Mouse (Mus musculus): Measurements from ENCODE around the gene Sec24b.

Gene Sec24b

GRCm38 (mm10) chr3:129981756-129982155 is 79.6 kb downstream of the Sec24b start:
- no peak for DNase-seq (ENCODE audit: low read depth in 2 of 2, low spot score in 2 of 2)

- no peak for DNase-seq (ENCODE audit: low read depth in 2 of 2, low spot score in 2 of 2)
Measured at GRCm38 (mm10) chr3:129979510-129979909, 81.8 kb downstream of the Sec24b start.

- no peak for DNase-seq (ENCODE audit: low read depth in 2 of 2, low spot score in 2 of 2)
Measured at GRCm38 (mm10) chr3:129978716-129979115, 82.6 kb downstream of the Sec24b start.

GRCm38 (mm10) chr3:129976317-129976716 is 85.0 kb downstream of the Sec24b start:
- no peak for DNase-seq (ENCODE audit: low read depth in 2 of 2, low spot score in 2 of 2)

GRCm38 (mm10) chr3:129970529-129971515 is 90.5 kb downstream of the Sec24b start:
- no peak for DNase-seq (ENCODE audit: low read depth in 2 of 2, low spot score in 2 of 2)

- peak; percentile 32 to 48 for DNase-seq (ENCODE audit: low read depth in 2 of 2, low spot score in 2 of 2)
Measured at GRCm38 (mm10) chr3:129969432-129970395, 91.6 kb downstream of the Sec24b start, which contains the start of gene Mcub. TSS of gene Mcub (minus strand) at chr3:129970206.

- no peak for DNase-seq (ENCODE audit: low read depth in 2 of 2, low spot score in 2 of 2)
Measured at GRCm38 (mm10) chr3:129969031-129969430, 92.3 kb downstream of the Sec24b start.

GRCm38 (mm10) chr3:129967874-129968273 is 93.5 kb downstream of the Sec24b start:
- DNase-seq (ENCODE audit: low read depth in 2 of 2, low spot score in 2 of 2) = no peak

- DNase-seq (ENCODE audit: low read depth in 2 of 2, low spot score in 2 of 2) = no peak
Measured at GRCm38 (mm10) chr3:129964681-129965080, 96.7 kb downstream of the Sec24b start.

GRCm38 (mm10) chr3:129962533-129962932 is 98.8 kb downstream of the Sec24b start:
- DNase-seq (ENCODE audit: low read depth in 2 of 2, low spot score in 2 of 2) = no peak

GRCm38 (mm10) chr3:129953296-129953695 is 108.1 kb downstream of the Sec24b start:
- DNase-seq (ENCODE audit: low read depth in 2 of 2, low spot score in 2 of 2) = no peak

- DNase-seq (ENCODE audit: low read depth in 2 of 2, low spot score in 2 of 2) = no peak
Measured at GRCm38 (mm10) chr3:129949158-129949773, 112.1 kb downstream of the Sec24b start.

GRCm38 (mm10) chr3:129948359-129948758 is 113.0 kb downstream of the Sec24b start:
- DNase-seq (ENCODE audit: low read depth in 2 of 2, low spot score in 2 of 2) = no peak

- no peak for DNase-seq (ENCODE audit: low read depth in 2 of 2, low spot score in 2 of 2)
Measured at GRCm38 (mm10) chr3:129946217-129946914, 115.0 kb downstream of the Sec24b start.

GRCm38 (mm10) chr3:129943813-129944212 is 117.5 kb downstream of the Sec24b start:
- no peak for DNase-seq (ENCODE audit: low read depth in 2 of 2, low spot score in 2 of 2)

- DNase-seq (ENCODE audit: low read depth in 2 of 2, low spot score in 2 of 2) = no peak
Measured at GRCm38 (mm10) chr3:129941291-129941690, 120.1 kb downstream of the Sec24b start.

- DNase-seq (ENCODE audit: low read depth in 2 of 2, low spot score in 2 of 2) = no peak
Measured at GRCm38 (mm10) chr3:129940780-129941179, 120.6 kb downstream of the Sec24b start.

GRCm38 (mm10) chr3:129939058-129939457 is 122.3 kb downstream of the Sec24b start:
- DNase-seq (ENCODE audit: low read depth in 2 of 2, low spot score in 2 of 2) = no peak

- no peak for DNase-seq (ENCODE audit: low read depth in 2 of 2, low spot score in 2 of 2)
Measured at GRCm38 (mm10) chr3:129937848-129938247, 123.5 kb downstream of the Sec24b start.

GRCm38 (mm10) chr3:129936561-129936960 is 124.8 kb downstream of the Sec24b start:
- no peak for DNase-seq (ENCODE audit: low read depth in 2 of 2, low spot score in 2 of 2)
